Mouse (Mus musculus) adrenal gland, adult (tissue): ENCODE data around the gene Ap3b2.

Experiments
- DNase-seq, 2 experiments: peaks; one replicate each; pipeline ENCODE4 v3.0.0; 2022 to 2023; ENCODE audit warnings: low spot score in 1 of 2; ENCODE audit not compliant: inconsistent age in 2 of 2

The Ap3b2 gene

DNA sequence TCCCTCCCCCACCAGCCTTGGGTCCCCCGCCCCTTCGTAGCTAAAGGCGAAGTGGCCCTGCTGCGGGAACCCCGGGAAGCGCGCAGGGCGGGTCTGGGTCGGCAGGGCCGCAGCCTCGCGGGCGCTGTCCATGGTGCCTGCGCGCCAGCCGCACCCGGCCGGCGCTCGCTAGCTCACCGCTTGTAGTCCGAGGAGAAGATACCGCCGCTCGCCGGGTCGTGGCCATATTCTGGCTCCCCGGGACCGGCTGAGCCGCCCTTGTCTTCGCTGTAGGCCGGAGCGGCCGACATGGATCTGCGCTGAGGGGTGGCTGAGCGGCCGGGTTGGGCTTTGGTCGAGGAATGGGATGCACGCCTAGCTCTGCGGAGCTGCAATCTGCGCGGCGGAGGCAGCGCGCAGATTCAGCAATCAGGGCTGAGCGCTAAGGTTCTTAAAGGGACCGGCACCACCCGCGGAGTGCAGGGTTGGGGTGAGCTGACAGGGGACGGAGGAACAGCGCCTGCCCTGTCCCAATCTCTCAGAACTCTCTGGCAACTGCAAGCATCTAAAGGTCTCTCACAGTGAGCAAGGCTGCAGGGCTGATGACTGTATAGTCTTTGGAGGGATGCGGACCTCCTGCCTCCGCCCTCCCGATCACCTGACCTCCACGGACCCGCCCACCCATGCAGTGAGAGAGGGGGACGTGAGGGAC, at the start of gene Ap3b2:
Gene Ap3b2, minus strand, starts transcription at position 595 of the 691 bp plus-strand sequence.
- peak; percentile 70 to 89 for DNase-seq

GRCm38 (mm10) chr7:81542934-81543333, 49.2 kb upstream of the Ap3b2 start:
- DNase-seq: no peak

DNA sequence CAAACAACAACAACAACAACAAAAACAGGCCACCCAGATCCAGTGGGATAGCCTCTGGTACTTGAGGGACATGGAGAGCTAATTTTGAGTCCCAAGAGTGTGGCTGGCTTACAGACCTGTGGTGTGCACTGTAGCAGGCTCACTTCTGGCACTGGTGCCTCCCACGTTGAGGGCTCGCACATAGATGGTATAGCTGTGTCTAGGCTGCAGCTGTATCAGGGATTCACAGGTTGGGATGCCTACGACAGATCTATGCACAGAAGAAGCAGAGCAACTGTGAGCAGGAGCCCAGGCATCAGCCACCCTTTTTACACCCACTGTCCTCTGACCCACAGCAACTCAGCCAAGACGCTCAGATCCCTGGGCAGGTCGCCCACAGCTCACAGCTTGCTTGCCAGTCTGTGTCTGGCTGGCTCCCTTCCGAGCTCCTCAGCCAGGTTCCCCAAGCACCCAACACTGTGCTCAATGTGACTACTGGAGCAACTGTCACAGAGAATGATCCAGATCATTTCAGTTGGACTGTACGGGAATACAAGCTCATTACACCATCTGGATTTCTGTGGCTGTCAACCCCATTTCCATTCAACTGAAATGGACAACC, 48.3 kb upstream of the Ap3b2 start:
- DNase-seq: peak in 1 of 2 experiments; percentile 61

DNA sequence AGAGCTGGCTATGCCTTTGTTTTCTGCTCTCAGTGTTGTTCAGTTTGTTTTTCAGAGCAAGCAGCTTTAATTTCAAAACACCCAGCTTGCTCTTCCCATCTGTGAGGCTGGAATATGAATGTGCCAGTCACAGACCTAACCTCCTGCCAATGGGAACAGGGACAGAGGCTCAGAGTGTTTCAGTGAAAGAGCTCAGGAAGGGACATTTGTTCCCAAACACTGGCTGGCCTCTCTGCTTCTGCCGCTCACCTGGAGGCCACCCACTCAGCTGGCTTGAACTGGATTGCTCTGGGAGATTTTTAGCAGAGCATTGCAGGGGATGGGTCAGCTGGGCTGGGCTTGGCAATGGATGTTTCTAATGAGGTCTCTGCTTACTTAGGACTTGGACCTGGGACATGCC, 47.3 kb upstream of the Ap3b2 start:
- peak in 1 of 2 experiments; percentile 17 for DNase-seq

GRCm38 (mm10) chr7:81539565-81539964, 45.8 kb upstream of the Ap3b2 start:
- DNase-seq: peak in 1 of 2 experiments; percentile 18

DNA sequence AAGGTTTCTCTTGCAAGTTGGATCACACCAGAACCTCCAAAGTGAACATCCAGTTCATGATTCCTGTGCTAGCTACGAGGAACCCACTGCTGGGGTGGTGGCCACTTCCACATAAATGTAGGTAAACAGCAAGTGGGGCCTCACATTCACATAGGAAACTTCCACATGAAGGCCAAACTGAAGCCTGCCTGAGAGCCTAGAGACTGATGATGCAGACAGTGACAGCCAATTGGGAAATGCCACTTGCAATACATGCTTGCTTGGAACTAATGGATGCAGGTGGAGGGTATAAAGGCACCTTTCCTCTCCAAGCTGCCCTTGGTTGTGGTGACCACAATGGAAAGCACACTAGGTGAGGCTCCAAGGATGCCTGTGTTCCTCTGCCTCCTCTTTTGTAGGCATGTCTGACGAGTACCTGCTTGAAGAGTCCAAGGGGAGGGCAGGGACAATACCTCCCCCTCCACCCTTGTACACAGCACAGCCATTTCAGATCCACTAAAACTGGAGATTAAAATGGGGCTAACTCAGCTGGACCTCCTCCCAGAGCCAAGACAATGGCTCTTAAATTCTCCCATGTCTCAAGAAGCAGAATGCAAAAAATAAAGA, 44.4 kb upstream of the Ap3b2 start:
- DNase-seq: peak; percentile 31 to 61

- DNase-seq: no peak
Measured at GRCm38 (mm10) chr7:81536478-81536877, 42.8 kb upstream of the Ap3b2 start.

- no peak for DNase-seq
Measured at GRCm38 (mm10) chr7:81531462-81531861, 37.7 kb upstream of the Ap3b2 start.

DNA sequence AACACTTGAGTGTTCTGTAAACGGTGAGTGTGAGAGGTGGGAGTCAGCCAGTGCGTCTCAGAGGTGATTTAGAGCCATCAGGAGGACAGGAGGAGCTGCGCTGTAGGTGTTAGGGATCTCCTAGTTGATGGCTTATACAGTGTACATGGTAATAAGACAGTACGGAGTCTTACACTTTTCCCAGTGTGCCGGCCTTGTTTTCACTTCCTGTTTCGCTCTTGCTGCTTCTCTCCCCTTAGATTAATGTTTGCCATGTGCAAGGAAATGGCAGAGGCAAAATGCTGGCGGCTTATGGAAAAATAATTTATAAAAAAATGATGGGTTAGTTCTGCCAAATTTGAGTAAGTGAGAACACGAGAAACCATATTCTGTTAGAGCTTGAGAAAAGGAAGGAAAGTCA, 35.2 kb upstream of the Ap3b2 start:
- DNase-seq: no peak

- DNase-seq: no peak
Measured at GRCm38 (mm10) chr7:81523663-81524017, 29.9 kb upstream of the Ap3b2 start.

- peak; percentile 90 to 96 for DNase-seq
Measured at GRCm38 (mm10) chr7:81523008-81523662, 29.4 kb upstream of the Ap3b2 start.

- no peak for DNase-seq
Measured at GRCm38 (mm10) chr7:81516154-81517030, 22.7 kb upstream of the Ap3b2 start.

GRCm38 (mm10) chr7:81514906-81515590, 21.3 kb upstream of the Ap3b2 start:
- DNase-seq: no peak

DNA sequence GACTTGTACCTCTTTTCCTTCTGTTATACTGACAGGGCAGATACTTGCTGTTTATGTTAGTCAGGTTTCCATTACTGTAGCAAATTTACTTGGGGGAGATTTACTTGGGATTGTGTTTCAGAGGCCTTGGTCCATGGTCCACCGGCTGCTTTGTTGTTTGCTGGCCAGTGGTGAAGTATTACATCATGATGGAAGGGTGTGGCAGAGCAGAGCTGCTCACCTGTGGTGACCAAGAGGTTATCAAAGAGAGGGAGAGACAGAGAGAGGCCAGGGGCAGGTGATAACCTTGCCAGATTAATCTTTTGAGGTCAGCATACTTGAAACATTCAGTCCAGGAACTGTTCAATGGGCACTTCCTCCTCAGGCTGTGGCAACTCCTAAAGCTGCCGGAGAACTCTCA, 7.3 kb upstream of the Ap3b2 start:
- DNase-seq: no peak

DNA sequence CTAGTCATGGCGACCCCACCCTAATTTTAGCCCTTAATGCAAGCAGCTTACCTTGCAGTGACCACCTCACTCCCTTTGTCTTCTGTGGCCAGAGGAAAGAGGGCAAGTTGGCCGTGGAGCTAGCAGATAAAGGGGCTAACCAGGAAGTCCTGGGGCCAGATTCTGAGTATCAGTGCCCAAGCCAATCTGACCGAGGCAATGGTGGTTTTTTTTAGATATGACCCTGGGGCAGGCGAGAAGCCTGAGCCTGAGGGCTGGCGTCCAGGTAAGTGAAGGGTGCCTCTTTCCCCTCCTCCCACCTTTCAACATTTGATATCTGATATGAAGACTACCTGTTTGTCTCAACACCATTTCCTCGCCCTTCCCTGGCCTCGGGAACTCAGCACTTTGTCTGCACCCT, 4.5 kb upstream of the Ap3b2 start, which contains the start of gene BC048679:
Gene BC048679, minus strand, starts transcription at position 101 of the 400 bp plus-strand sequence.
- DNase-seq: no peak

DNA sequence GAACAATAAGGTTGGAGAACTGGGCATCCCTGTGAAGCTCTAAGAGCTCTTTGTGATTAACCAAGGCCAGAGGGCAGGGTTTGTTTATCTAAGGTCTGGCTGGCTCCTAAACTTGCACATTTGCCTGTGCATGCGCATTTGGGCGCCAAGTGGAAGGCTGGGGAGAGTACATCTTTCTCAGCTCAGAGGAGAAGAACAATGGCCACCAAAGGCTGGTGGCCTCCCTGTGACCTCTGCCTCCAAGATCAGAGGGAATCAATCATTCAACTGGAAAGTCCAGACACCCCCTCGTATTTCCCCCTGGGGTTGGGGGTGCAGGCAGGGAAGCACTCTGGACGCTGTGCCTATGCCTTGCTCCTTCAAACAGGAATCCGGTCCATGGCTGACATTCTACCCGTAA, 3.4 kb upstream of the Ap3b2 start:
- DNase-seq: no peak

DNA sequence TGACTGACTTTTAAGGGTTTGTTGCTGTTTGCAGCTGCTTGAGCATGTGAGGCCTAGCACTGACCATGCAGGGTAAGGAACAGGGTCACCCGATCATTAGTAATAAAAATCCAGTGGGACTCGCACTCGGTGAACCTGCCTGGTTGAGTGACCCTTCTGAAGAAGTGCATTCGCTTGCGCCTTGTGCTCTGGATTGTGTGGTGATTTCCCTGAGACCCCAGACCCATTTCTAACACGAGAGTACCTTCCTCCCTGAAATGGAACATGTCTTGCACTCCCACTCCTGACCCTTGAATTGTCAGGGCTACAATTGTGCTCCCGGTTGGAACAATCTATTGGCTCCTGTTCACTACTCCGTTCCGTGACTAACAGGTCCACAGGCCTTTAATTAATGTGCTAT, 1.1 kb downstream of the Ap3b2 start:
- DNase-seq: no peak

DNA sequence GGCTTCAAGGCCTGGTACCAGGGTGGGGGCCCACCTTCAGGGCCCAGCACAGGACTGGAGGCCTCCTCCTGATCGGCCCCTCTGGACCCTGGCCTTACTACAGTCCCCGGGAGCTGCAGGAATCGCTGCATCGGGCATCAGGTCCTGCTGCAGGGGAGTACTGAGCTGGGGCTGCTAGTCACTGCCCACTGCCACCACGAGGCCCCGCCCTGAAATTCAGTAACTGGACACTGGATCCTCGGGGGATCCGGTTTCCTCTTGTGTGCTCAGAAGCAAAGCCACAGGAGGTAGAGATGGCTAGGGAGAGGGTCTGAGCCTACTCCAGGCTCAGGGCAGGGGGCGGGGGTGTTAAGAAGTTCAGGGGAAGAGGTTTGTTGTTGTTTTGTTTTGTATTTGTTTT, 4.1 kb downstream of the Ap3b2 start:
- no peak for DNase-seq

- DNase-seq: no peak
Measured at GRCm38 (mm10) chr7:81480800-81481199, 12.9 kb downstream of the Ap3b2 start.

DNA sequence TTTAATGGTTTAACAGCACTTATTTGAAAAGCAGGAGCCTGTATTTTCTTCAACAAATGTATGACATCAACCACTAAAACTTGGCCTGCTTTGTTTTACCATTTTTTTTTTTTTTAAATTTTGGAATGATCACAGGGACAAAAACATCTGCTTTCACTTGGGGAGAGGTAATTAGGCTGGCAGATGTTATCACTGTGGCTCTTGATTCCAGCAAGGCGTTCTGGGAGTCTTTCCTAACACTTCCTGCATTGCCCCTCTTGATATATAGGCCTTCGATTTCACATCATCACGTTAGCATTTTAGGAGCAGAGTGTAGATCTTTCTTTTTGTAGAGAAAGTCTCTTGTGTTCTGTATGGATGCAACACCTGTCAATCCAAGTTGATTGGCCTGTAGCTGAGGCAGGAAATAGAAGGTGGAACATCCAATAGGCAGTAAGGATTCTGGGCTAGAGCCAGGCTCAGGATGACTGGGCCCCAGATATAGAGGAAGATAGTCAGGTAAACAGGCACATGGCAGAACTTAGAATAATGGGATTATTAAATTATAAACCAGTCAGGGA, 14.1 kb downstream of the Ap3b2 start:
- DNase-seq: no peak
